Mouse (Mus musculus) lung, embryonic 14.5 days (tissue): Measurements from ENCODE around the gene Rps6kc1. TPM values are rescaled to one million over a fixed set of nuclear protein-coding genes. Genes with fewer than 3 reads are reported as not detected.

Source experiments
- ATAC-seq: fragments of 200-750 bp; cut with Nextera tagmentation; 2 replicates; pipeline ENCODE4 v1.8.0; 2017; ENCODE audit warnings: mild to moderate bottlenecking, moderate TSS enrichment, moderate library complexity; ENCODE audit not compliant: insufficient read depth
- DNase-seq: peaks from one replicate; pipeline ENCODE4 v3.0.0-alpha.2; 2015
- H3K27ac ChIP-seq: fragments of 300-500 bp; sonication (generic); 2 replicates; pipeline ENCODE4 v1.5.1; 2014; ENCODE audit warnings: low read depth, mild to moderate bottlenecking, moderate library complexity
- H3K27me3 ChIP-seq: fragments of 300-500 bp; sonication (generic); 2 replicates; pipeline ENCODE4 v1.6.1; 2014; ENCODE audit warnings: low read length, control low read depth; ENCODE audit not compliant: insufficient read depth
- H3K36me3 ChIP-seq: fragments of 300-500 bp; sonication (generic); 2 replicates; pipeline ENCODE4 v1.6.1; 2014; ENCODE audit warnings: control low read depth; ENCODE audit not compliant: insufficient read depth
- H3K4me1 ChIP-seq: fragments of 300-500 bp; sonication (generic); 2 replicates; pipeline ENCODE4 v1.6.1; 2014; ENCODE audit warnings: antibody characterized with exemption, control low read depth; ENCODE audit not compliant: insufficient read depth
- H3K4me2 ChIP-seq: fragments of 300-500 bp; sonication (generic); 2 replicates; pipeline ENCODE4 v1.6.1; 2014; ENCODE audit warnings: mild to moderate bottlenecking
- H3K4me3 ChIP-seq: fragments of 300-500 bp; sonication (generic); 2 replicates; pipeline ENCODE4 v1.5.1; 2014; ENCODE audit warnings: low read depth, low read length
- H3K9ac ChIP-seq: fragments of 300-500 bp; sonication (generic); 2 replicates; pipeline ENCODE4 v1.6.1; 2014
- H3K9me3 ChIP-seq: fragments of 300-500 bp; sonication (generic); 2 replicates; pipeline ENCODE4 v1.6.1; 2016; ENCODE audit warnings: low read depth, low read length, control low read depth
- CTCF ChIP-seq: IDR thresholded peaks from 2 replicates; pipeline ENCODE4 v1.5.1; 2016; ENCODE audit warnings: antibody characterized with exemption, low read depth
- WGBS: fragments of 180-500 bp; shearing (Covaris S2); extraction: QIAGEN DNeasy Blood & Tissue Kit; methylation state at CpG from one replicate; pipeline ENCODE4 v1.1.7; 2014; 5-methylcytosine and 5-hydroxymethylcytosine counted together
- polyA plus RNA-seq: library from polyadenylated mRNA; unstranded; fragments of >200 nt; fragmentation: Nextera tagmentation; extraction: Ambion mirVana; gene quantifications from 2 replicates; pipeline ENCODE4 v1.2.1, GENCODE M21; 2014

Rps6kc1 gene
- polyA plus RNA-seq, 1 experiment from 2014 or later: 14.9 TPM

DNA sequence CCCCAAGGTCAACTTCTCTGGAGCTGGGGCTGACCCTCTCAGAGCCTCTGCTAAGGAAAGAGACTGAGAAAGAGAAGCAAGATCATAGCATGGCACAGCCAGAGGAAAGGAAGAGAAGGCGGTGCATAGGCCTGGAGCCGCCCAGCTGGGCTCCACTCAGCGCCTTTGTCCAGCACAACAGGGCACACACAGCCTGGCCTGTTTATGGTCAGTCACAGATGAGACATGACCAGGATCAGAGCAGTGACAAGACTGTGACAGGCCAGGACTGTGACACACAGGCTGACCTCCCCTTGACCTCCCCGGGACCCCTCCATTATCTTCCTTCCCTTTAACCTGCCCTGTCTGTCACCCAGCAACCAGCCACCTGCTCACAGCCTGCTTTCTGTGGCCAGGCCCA is 249.8 kb downstream of the Rps6kc1 start:
- Histone ChIP-seq H3K4me2 (no peak overlapping the region), H3K27ac (no peak overlapping the region), H3K9me3 (no peaks in the 10 kb centered on the region), H3K27me3 (no peaks in the 10 kb centered on the region), H3K4me1 (no peaks in the 10 kb centered on the region), H3K9ac (no peak overlapping the region), H3K36me3 (no peaks in the 10 kb centered on the region), H3K4me3 (no peak overlapping the region)
- no peak for TF ChIP-seq CTCF
- WGBS: 55% methylated on average over 4 of the region's 4 CpGs
- ATAC-seq: no peak
- no peak for DNase-seq

DNA sequence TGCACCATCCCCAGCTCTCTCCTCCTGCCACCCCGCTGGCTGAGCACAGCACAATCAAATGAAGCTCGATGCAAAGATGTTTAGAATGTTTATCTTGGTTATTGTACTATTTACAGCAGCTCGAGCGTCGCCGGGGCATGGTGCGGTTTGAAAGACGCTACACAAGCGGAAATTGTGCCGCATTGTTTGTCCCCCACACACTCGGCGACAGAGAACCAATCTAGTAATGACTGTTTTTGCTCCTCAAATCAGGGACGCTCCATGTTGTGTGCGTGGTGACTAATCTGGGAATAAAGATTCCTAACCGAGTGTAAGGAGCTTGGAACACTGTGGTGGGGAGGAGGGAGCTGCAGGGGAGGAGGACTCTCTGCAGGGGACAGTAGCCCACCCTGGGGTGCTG is 250.3 kb downstream of the Rps6kc1 start:
- no peak overlapping the region for H3K27ac ChIP-seq
- H3K4me3 ChIP-seq: no peak overlapping the region
- 74% methylated on average over 15 of the region's 15 CpGs for WGBS
- DNase-seq (no peak), ATAC-seq (no peak)
- H3K9me3 ChIP-seq: no peaks in the 10 kb centered on the region
- H3K36me3 ChIP-seq: no peaks in the 10 kb centered on the region
- H3K9ac ChIP-seq: no peak overlapping the region
- no peak for TF ChIP-seq CTCF
- H3K27me3 ChIP-seq: no peaks in the 10 kb centered on the region
- no peak overlapping the region for H3K4me2 ChIP-seq
- no peaks in the 10 kb centered on the region for H3K4me1 ChIP-seq

DNA sequence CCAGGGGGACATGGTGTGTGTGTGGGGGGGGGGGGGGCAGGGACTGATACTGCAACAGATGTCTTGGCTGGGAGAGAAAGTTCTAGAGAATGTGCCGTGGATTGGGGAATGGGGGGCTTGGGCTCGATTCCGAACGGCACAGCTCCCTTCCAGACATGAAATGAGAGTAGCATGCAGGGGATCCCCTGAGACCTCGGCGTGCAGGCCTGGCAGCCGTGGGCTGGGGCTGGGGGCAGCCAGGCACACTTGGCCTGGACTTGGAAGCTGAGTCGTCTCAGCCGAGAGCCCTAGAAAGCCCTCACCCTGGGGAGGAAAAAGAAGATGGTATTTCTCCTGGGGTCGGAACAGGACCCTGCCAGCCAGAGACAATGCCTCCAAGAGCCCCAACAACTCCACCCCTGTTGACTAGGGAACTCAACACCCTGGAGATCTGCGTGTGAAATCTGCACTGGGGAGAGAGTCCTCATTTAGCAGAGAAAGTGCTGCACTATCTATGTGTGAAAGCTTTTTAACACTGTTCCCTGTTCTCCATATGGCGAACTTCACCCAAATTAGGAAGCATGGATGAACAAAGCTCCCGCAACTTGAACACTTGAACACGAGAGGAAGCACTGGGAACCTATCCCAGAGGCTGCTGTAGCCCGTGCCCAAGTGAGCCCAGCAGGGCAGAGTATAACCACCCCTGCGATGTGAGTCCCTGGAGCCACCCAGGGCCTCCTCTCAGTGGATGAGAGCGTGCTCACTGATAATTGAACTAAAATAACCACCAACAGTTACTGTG is 251.7 kb downstream of the Rps6kc1 start:
- TF ChIP-seq CTCF: no peak
- Histone ChIP-seq H3K27ac (no peak overlapping the region), H3K36me3 (no peaks in the 10 kb centered on the region), H3K9ac (no peak overlapping the region), H3K4me1 (no peaks in the 10 kb centered on the region), H3K4me3 (no peak overlapping the region), H3K9me3 (no peaks in the 10 kb centered on the region), H3K27me3 (no peaks in the 10 kb centered on the region), H3K4me2 (no peak overlapping the region)
- no peak for DNase-seq
- ATAC-seq: no peak
- WGBS: 76% methylated on average over 17 of the region's 17 CpGs

DNA sequence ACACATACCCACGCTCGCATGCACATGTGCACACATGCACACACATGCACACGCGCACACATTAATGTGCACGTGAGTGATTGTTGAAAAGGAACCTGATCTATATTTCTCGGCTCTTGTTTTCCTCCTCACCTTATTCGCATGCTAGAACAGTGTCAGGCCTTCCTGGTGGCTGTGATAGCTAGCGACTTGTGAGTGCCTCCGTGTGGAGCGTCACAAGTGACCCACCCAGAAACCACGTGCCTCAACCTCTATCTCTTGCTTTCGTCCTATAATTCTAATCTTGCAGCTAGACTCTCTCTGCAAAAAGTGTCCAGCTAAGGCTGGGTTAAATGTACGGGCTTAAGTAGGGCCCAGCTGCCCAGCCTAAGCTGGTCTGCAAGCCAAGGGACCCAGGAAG is 253.3 kb downstream of the Rps6kc1 start:
- Histone ChIP-seq H3K9ac (no peak overlapping the region), H3K4me2 (no peak overlapping the region), H3K36me3 (no peaks in the 10 kb centered on the region), H3K27me3 (no peaks in the 10 kb centered on the region), H3K4me1 (no peaks in the 10 kb centered on the region), H3K27ac (no peak overlapping the region), H3K4me3 (no peak overlapping the region), H3K9me3 (no peaks in the 10 kb centered on the region)
- 89% methylated on average over 13 of the region's 13 CpGs for WGBS
- ATAC-seq (no peak), DNase-seq (no peak)
- no peak for TF ChIP-seq CTCF

DNA sequence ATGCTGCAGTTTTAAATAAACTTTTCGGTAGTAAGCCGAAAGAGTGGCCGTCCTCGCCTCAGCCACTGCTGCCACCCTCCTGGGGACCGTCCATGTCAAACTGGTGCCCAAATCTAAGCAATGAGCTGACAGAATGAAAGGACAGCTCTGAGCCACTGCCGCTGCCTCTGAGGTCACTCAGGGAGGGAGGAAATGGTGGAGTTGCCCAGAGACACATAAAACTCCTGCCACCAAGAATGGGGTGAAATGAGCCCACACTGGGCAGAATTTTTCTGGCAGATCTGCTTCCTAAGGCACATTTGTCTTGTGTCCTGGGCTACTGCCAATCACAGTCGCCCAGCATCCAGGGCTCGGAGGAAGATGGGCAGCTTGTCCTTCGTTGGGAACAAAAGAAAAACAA is 255.5 kb downstream of the Rps6kc1 start:
- no peak for ATAC-seq
- H3K27ac ChIP-seq: no peak overlapping the region
- DNase-seq: no peak
- no peak overlapping the region for H3K4me3 ChIP-seq
- H3K36me3 ChIP-seq: no peaks in the 10 kb centered on the region
- H3K9ac ChIP-seq: no peak overlapping the region
- H3K27me3 ChIP-seq: no peaks in the 10 kb centered on the region
- H3K4me2 ChIP-seq: no peak overlapping the region
- H3K4me1 ChIP-seq: no peaks in the 10 kb centered on the region
- 41% methylated on average over 9 of the region's 9 CpGs for WGBS
- TF ChIP-seq CTCF: no peak
- no peaks in the 10 kb centered on the region for H3K9me3 ChIP-seq

DNA sequence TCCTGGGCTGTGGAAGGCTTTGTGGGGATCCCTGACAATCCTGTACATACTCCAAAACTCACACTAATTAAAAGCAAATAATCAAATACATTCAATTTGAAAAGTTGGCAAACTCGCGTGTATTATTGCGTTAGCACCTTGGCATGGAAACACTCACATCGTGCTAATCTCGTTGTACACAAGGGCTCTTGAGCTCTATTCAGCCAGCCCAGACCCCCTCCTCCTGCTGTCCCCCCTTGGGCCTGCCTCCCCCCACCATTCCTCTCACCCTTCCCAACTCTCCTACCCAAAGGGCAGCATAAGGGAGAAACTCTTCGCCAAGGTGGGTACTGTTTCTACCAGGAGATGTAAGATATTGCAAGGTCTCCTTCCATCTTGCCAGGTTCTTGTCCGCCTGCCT is 255.9 kb downstream of the Rps6kc1 start:
- Histone ChIP-seq H3K9ac (no peak overlapping the region), H3K4me1 (no peaks in the 10 kb centered on the region), H3K27ac (no peak overlapping the region), H3K36me3 (no peaks in the 10 kb centered on the region), H3K27me3 (no peaks in the 10 kb centered on the region), H3K4me3 (no peak overlapping the region), H3K9me3 (no peaks in the 10 kb centered on the region), H3K4me2 (no peak overlapping the region)
- TF ChIP-seq CTCF: no peak
- no peak for ATAC-seq
- no peak for DNase-seq
- WGBS: 72% methylated on average over 7 of the region's 7 CpGs

DNA sequence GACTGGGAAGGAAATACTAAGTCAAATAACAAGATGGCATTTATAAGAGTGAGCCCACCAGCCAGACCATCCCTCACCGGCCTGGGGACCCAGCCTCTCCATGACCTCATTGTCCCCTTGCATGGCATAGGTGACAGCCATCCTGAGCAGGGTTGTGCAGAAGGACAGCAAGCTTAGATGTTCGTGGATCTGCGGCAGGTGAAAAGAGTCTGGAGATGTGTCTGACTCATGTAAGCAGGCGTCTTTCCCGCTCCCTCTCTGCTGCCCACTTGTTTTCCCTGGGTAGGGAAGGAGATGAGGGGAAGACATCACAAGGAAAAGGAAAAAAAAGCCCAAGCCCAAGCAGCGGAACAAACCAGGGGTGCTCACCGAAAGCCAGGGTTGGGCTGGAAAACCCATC is 256.5 kb downstream of the Rps6kc1 start:
- DNase-seq: no peak
- Histone ChIP-seq H3K9ac (no peak overlapping the region), H3K27me3 (no peaks in the 10 kb centered on the region), H3K27ac (no peak overlapping the region), H3K36me3 (no peaks in the 10 kb centered on the region), H3K4me2 (no peak overlapping the region), H3K4me1 (no peaks in the 10 kb centered on the region), H3K4me3 (no peak overlapping the region), H3K9me3 (no peaks in the 10 kb centered on the region)
- no peak for TF ChIP-seq CTCF
- WGBS: 89% methylated on average over 7 of the region's 7 CpGs
- no peak for ATAC-seq

DNA sequence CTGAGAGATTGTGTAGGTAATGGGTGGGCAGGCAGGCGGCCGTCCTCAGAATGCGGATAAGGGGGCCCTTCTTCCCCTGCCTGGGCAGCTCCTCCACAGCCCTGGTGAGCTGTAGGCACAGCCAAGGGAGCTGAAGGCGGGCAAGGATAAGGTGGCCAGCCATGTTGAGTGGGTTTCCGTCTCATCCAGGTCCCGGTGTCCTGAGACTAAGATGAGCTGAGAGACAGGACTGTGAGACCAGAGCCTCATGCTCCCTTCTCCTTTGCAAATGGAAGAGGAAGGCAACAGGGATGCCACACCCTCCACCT is 256.9 kb downstream of the Rps6kc1 start:
- H3K4me3 ChIP-seq: no peak overlapping the region
- 84% methylated on average over 6 of the region's 6 CpGs for WGBS
- H3K27ac ChIP-seq: no peak overlapping the region
- H3K9ac ChIP-seq: no peak overlapping the region
- H3K27me3 ChIP-seq: no peaks in the 10 kb centered on the region
- no peak for TF ChIP-seq CTCF
- H3K4me1 ChIP-seq: no peaks in the 10 kb centered on the region
- DNase-seq (no peak), ATAC-seq (no peak)
- no peaks in the 10 kb centered on the region for H3K36me3 ChIP-seq
- H3K4me2 ChIP-seq: no peak overlapping the region
- no peaks in the 10 kb centered on the region for H3K9me3 ChIP-seq
